Mouse (Mus musculus): ENCODE results near the gene Kif24. TPM values are rescaled to one million over a fixed set of nuclear protein-coding genes. Genes with fewer than 3 reads are reported as not detected.
"Not testable (repeated sequence)": the region's sequence is repeated elsewhere in the genome, so short reads cannot be mapped to it uniquely, and the experiment has no call there.

Gene Kif24
- polyA plus RNA-seq, 2 experiments, result 4.6 to 7.0 TPM

DNA sequence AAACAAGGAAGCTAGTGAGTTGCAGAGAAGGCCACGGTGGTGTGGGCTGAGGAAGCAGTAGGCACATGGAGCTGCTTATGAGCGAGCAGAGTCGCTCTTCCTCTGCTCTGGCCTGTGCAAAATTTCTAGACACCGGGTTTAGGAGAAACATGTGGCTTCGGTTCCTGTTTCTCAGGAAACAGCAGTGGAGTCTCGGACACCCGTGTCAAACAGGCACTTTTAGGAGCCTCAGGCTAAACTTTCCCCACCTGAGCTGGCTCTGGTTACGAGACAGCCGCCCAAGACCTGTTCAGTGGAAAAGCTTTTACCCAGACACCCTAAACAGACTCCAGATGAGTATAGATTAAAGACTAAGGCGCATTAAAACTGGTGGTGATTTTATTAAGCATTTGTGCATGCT is 4.5 kb upstream of the Kif24 start:
- no peak overlapping the region for H3K9ac ChIP-seq (ENCODE audit: low read depth, low read length, severe bottlenecking)
- H3K27ac ChIP-seq (replicated peaks; ENCODE audit: low read depth, low read length), result no peak overlapping the region

DNA sequence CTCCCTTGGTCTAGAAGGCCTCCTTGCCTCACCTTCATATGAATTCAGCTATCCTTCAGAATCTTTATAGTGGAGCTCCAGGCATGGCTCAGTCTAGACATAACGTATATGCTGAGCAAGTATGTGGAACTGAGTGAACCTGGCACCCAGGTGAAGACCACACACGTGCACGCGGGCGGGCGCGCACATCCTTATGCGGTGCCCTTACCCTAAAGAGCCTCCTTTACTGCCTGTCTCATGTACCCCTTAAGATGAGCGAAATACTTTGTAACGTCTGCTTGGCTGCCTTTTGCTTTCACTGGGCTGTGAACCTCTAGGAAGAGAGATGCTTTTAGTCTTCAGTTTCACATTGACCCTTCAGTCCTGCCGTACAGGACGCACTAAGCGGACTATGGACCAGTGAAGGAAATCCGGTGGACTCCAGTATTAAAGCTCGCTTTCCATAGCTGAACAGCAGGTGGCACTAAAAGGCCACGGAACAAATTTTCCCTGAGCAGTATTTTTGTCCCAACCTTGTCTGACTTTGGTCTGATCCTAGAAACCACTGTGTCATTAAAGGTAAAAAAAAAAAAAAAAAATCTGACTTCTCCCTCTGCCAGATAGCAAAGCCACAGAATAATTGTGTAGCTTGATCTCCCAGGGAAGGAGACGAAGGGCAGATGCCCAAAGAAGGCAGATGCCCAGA is 3.9 kb upstream of the Kif24 start:
- peaks cover 11% of the 10 kb centered on the region; the same call in 1 of the 2 replicates for H3K4me1 ChIP-seq (ENCODE audit: control insufficient read depth, insufficient read depth, low read length)
- H3K36me3 ChIP-seq (ENCODE audit: control insufficient read depth, insufficient read depth, low read length), result no peaks in the 10 kb centered on the region
- no peaks in the 10 kb centered on the region for H3K27me3 ChIP-seq (ENCODE audit: control insufficient read depth, insufficient read depth, low read length)
- 53% methylated on average over 17 of the region's 17 CpGs for WGBS
- ATAC-seq (ENCODE audit: low FRiP score, low read depth) (no peak), DNase-seq (ENCODE audit: low spot score) (peak; percentile 74)
- no peak overlapping the region for H3K4me2 ChIP-seq (replicated peaks; ENCODE audit: low read depth, low read length, severe bottlenecking)
- H3K9me3 ChIP-seq (ENCODE audit: control insufficient read depth, low read length), result no peaks in the 10 kb centered on the region
- H3K9ac ChIP-seq (ENCODE audit: low read depth, low read length, severe bottlenecking), result no peak overlapping the region
- TF ChIP-seq POLR2A (IDR thresholded peaks at IDR 0.05; ENCODE audit: borderline replicate concordance, extremely low read depth, insufficient read depth, insufficient read length), result no peak
- H3K4me3 ChIP-seq (replicated peaks; ENCODE audit: low read length), result no peak overlapping the region
- H3K27ac ChIP-seq (replicated peaks; ENCODE audit: low read depth, low read length), result no peak overlapping the region

More for the DNA sequence above, 4.5 kb upstream of the Kif24 start:
- Histone ChIP-seq H3K27me3 (ENCODE audit: control insufficient read depth, insufficient read depth, low read length) (no peaks in the 10 kb centered on the region), H3K36me3 (ENCODE audit: control insufficient read depth, insufficient read depth, low read length) (no peaks in the 10 kb centered on the region), H3K4me3 (replicated peaks; ENCODE audit: low read length) (no peak overlapping the region), H3K4me2 (replicated peaks; ENCODE audit: low read depth, low read length, severe bottlenecking) (no peak overlapping the region), H3K9me3 (ENCODE audit: control insufficient read depth, low read length) (no peaks in the 10 kb centered on the region), H3K4me1 (ENCODE audit: control insufficient read depth, insufficient read depth, low read length) (0 out of 2 replicates have a peak, but pooled peaks cover 6% of the 10 kb centered on the region)
- WGBS, result 29% methylated on average over 10 of the region's 10 CpGs
- DNase-seq (ENCODE audit: low spot score) (no peak), ATAC-seq (ENCODE audit: low FRiP score, low read depth) (no peak)
- TF ChIP-seq POLR2A (IDR thresholded peaks at IDR 0.05; ENCODE audit: borderline replicate concordance, extremely low read depth, insufficient read depth, insufficient read length), result no peak

DNA sequence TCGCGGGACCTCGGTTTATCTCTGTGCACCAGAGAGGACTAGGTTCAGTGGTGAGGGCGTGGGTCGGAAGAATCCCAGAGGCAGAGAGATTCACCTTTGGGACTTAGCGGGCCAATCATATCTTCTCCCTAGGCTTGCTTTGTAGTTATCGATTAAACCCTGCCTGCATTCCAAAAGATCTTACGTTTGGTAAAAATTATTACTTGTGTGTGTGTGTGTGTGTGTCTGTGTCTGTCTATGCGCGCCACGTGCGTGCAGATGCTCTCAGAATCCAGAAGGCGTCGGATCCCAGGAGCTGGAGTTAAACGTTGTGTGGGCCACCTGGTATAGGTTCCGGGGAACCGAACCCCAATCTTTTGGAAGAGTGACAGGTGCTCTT is 589 bp upstream of the Kif24 start:
- H3K4me1 ChIP-seq (ENCODE audit: control insufficient read depth, insufficient read depth, low read length), result peaks cover 9% of the 10 kb centered on the region; the same call in 1 of the 2 replicates
- DNase-seq (ENCODE audit: low spot score), result no peak
- no peak for ATAC-seq (ENCODE audit: low FRiP score, low read depth)
- H3K9ac ChIP-seq (ENCODE audit: low read depth, low read length, severe bottlenecking), result peak overlapping the region; percentile 55
- peak overlapping the region; percentile 57 for H3K4me3 ChIP-seq (replicated peaks; ENCODE audit: low read length)
- no peaks in the 10 kb centered on the region for H3K36me3 ChIP-seq (ENCODE audit: control insufficient read depth, insufficient read depth, low read length)
- H3K4me2 ChIP-seq (replicated peaks; ENCODE audit: low read depth, low read length, severe bottlenecking), result peak overlapping the region; percentile 42
- H3K27ac ChIP-seq (replicated peaks; ENCODE audit: low read depth, low read length), result no peak overlapping the region
- TF ChIP-seq POLR2A (IDR thresholded peaks at IDR 0.05; ENCODE audit: borderline replicate concordance, extremely low read depth, insufficient read depth, insufficient read length), result no peak; the same call in 1 of the 2 replicates
- no peaks in the 10 kb centered on the region for H3K27me3 ChIP-seq (ENCODE audit: control insufficient read depth, insufficient read depth, low read length)
- H3K9me3 ChIP-seq (ENCODE audit: control insufficient read depth, low read length), result no peaks in the 10 kb centered on the region
- 5% methylated on average over 17 of the region's 17 CpGs for WGBS

DNA sequence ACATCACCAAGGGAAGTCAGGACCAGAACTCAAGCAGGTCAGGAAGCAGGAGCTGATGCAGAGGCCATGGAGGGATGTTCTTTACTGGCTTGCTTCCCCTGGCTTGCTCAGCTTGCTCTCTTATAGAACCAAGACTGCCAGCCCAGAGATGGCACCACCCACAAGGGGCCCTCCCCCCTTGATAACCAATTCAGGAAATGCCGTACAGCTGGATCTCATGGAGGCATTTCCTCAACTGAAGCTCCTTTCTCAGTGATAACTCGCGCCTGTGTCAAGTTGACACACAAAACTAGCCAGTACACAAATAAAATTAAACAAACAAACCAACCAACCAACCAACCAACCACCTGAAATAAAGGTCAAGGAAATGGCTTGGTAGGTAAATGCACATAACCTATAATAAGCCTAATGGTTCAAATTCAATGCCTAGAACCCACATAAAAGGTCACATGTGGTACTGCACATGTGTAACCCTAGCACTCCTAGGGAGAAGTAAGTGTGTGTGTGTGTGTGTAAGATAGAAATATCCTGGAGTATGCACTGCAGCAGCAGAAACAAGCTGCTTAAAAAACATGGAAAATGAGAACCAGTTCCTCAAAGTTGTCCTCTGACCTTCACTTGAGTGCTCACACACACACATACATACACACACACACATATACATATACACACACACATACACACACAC is 1.5 kb downstream of the Kif24 start:
- not testable (repeated sequence) for H3K9me3 ChIP-seq (ENCODE audit: control insufficient read depth, low read length); H3K27ac ChIP-seq (replicated peaks; ENCODE audit: low read depth, low read length); DNase-seq (ENCODE audit: low spot score); H3K27me3 ChIP-seq (ENCODE audit: control insufficient read depth, insufficient read depth, low read length); H3K4me1 ChIP-seq (ENCODE audit: control insufficient read depth, insufficient read depth, low read length); ATAC-seq (ENCODE audit: low FRiP score, low read depth); H3K4me2 ChIP-seq (replicated peaks; ENCODE audit: low read depth, low read length, severe bottlenecking); H3K9ac ChIP-seq (ENCODE audit: low read depth, low read length, severe bottlenecking); H3K4me3 ChIP-seq (replicated peaks; ENCODE audit: low read length); H3K36me3 ChIP-seq (ENCODE audit: control insufficient read depth, insufficient read depth, low read length)
- 74% methylated on average over 3 of the region's 3 CpGs for WGBS

DNA sequence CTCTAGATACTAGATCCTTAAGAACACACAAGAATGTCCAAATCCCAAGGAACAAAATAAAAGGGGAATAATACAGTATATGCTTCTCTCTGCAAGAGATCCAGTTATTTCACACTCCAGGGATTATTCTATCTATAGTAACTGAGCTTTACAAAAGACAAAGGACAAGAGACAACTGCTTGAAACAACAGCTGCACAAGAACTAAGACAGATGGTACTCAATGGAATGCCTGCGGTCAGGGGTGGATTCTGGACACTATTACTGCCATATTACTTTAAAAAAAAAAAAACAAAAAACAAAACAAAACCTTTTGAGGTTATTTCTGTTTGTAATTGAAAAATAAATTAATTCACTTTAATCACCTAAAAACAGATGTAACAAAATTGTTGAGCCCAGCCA is 4.0 kb downstream of the Kif24 start:
- Histone ChIP-seq H3K9ac (ENCODE audit: low read depth, low read length, severe bottlenecking) (no peak overlapping the region), H3K27ac (replicated peaks; ENCODE audit: low read depth, low read length) (no peak overlapping the region), H3K36me3 (ENCODE audit: control insufficient read depth, insufficient read depth, low read length) (no peaks in the 10 kb centered on the region), H3K4me3 (replicated peaks; ENCODE audit: low read length) (no peak overlapping the region), H3K4me2 (replicated peaks; ENCODE audit: low read depth, low read length, severe bottlenecking) (no peak overlapping the region), H3K4me1 (ENCODE audit: control insufficient read depth, insufficient read depth, low read length) (peaks cover 8% of the 10 kb centered on the region; the same call in 1 of the 2 replicates), H3K27me3 (ENCODE audit: control insufficient read depth, insufficient read depth, low read length) (no peaks in the 10 kb centered on the region), H3K9me3 (ENCODE audit: control insufficient read depth, low read length) (no peaks in the 10 kb centered on the region)
- no peak for TF ChIP-seq POLR2A (IDR thresholded peaks at IDR 0.05; ENCODE audit: borderline replicate concordance, extremely low read depth, insufficient read depth, insufficient read length)
- DNase-seq (ENCODE audit: low spot score), result no peak
- no peak for ATAC-seq (ENCODE audit: low FRiP score, low read depth)
- 100% methylated on average over 1 of the region's 1 CpGs for WGBS
